Mouse (Mus musculus): Measurements from ENCODE around the gene Caskin2.
"Not testable (repeated sequence)": the region's sequence is repeated elsewhere in the genome, so short reads cannot be mapped to it uniquely, and the experiment has no call there.

Gene Caskin2

DNA sequence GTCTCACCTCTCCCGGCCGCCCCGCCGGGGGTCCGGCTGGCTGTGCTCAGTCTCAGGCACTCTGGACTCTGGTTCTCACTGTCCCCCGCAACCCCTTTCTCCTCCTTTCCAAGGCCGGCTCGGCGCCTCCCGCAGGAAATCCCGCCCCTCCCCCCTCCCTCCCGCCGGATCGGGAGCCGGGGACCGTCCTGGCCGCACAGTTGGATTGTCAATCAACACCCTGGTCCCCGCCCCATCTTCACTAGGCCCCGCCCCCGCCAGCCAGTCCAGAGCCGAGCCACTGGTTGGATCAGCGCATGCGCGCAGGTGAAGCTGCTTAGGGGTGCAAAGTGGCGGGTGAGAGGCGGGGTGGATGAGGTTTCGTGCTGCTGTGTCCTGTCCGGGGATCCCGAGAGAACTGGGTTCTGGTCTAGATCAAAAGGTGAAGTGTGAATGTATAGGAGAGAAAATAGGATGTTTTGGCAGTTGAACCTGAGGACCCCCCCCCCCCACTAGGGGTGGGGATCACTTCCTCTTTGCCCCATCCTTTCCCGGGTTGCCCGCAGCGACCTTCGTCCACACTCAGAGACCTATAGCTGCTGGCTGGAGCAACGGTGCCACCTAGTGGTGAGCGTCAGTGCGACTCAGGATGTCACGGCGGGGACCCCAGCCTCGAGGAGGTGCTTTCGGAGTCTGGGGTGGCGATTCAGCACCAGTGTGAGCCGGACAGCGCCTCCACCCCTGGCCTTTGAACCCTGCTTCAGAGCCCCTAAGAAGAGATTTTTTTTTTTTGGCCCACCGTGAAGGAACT is at the start of gene Caskin2:
Caskin2 (minus strand) TSS at position 133 of the 790 bp plus-strand sequence.
- peak; percentile 93 for DNase-seq (ENCODE audit: low spot score)

DNA sequence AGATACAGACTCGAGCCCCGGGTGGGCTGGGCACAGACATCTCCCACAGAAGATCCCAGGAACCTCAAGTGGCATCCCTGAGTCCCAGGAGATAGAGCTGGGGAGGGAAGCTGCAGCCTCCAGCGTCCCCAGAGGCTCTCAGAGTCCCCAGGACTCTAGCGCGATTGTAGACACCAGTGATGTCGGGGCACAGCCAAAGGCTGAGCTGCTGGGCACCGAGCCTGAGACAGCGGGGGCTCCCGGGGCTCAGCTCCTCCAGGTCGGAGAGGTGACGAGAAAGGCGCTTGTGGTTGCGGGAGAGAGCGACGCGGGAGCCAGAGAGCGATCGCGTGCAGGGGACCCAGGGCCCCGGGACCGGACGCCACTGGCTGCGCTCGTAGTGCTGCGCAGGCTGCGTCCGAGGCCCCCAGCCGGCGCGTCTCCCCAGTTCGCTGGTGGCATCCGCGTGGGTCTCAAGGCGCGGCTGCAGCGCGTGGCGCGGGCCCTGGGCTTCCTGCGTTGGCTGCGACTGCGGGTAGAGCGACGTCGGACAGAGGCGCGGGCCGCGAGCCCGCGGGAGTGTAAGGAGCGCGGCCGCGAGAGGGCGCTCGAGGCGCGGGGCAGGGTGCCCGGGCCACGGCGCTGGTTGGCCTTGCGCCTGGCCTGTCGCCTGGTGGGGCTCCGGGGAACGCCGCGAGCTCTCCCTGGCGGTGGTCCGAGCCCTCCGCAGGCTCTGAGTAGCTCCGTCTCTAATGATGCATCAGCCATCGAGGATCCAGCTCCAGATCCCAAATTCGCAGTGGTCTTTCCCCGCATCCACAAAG is 45.9 kb upstream of the Caskin2 start:
- DNase-seq (ENCODE audit: low spot score), result no peak

- no peak for DNase-seq (ENCODE audit: low spot score)
These were observed 44.9 kb upstream of the Caskin2 start, which contains the start of gene Myo15b for GRCm38 (mm10) chr11:115858354-115858753. Gene Myo15b, plus strand, starts transcription at chr11:115858406.

- no peak for DNase-seq (ENCODE audit: low spot score)
These were observed 44.5 kb upstream of the Caskin2 start for GRCm38 (mm10) chr11:115857936-115858335.

GRCm38 (mm10) chr11:115857146-115857545 is 43.7 kb upstream of the Caskin2 start:
- DNase-seq (ENCODE audit: low spot score), result not testable (repeated sequence)

DNA sequence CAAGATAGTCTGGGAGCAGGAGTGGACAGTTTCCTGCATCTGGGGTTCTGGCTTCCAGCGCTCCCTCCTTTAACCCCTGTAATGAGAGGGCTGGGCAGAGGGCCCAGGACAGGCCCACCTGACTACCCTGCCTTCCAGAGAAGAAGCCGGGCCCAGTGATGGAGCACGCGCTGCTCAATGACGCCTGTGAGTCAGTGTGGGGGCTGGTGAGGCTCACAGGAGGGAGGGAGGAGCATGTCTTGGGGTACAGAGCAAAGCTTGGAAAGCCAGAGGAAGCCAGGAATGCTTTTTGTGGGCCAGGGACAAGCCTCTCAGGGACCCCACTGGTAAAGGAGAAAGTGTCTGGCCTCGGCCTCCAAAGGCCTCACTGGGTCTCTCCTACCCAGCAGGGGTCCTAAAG is 41.2 kb upstream of the Caskin2 start:
- DNase-seq (ENCODE audit: low spot score), result no peak

DNA sequence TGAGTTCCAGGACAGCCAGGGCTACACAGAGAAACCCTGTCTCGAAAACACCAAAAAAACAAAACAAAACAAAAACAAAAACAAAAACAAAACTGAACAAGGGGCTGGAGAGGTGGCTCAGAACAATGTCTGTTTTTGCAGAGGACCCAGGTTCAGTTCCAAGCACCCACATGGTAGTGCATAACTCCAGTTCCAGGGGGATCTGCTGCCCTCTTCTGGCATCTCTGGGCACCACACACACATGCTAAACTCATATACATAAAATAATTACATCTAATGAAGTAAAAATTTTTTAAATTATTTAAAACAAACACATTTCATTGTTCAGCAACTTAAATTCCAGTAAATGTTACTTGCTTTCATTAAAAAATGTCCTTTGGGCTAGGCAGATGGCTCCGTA is 32.4 kb upstream of the Caskin2 start:
- no peak for DNase-seq (ENCODE audit: low spot score)

GRCm38 (mm10) chr11:115844240-115844639 is 30.8 kb upstream of the Caskin2 start:
- DNase-seq (ENCODE audit: low spot score), result no peak

- no peak for DNase-seq (ENCODE audit: low spot score)
These were observed 30.4 kb upstream of the Caskin2 start for GRCm38 (mm10) chr11:115843891-115844239.

DNA sequence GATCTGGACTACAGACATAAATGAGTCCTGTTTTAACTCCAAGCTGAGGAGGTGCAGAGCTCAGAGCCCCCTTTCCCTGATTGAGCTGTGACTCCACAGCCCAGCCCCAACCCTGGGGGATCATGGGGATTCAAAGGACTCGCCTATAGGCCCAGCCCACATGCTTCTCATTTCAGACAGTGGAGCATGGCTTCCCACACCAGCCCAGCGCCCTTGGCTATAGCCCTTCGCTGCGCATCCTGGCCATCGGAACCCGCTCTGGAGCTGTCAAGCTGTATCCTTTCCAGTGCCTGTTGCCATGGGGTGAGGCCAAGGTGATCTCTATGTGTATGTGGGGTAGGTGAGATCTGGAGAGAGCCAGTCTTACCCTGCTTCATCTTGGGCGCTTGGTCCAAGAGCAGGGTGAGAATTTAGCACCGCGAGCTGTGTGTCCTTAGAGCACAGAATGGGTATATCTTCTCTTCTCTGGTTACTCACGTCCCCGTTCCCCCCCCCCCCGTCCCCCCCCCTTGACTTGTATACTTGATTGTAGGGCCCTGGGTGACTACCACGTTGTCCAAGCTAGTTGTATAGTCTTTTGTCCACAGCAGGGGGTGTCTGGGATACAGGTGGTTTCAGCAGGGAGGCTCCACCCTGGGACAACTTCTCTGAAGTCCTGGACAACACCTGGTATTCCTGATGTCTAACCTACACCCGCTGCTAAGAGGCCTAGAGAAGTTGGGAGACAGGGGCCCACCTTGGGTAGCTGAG is 29.9 kb upstream of the Caskin2 start:
- no peak for DNase-seq (ENCODE audit: low spot score)

DNA sequence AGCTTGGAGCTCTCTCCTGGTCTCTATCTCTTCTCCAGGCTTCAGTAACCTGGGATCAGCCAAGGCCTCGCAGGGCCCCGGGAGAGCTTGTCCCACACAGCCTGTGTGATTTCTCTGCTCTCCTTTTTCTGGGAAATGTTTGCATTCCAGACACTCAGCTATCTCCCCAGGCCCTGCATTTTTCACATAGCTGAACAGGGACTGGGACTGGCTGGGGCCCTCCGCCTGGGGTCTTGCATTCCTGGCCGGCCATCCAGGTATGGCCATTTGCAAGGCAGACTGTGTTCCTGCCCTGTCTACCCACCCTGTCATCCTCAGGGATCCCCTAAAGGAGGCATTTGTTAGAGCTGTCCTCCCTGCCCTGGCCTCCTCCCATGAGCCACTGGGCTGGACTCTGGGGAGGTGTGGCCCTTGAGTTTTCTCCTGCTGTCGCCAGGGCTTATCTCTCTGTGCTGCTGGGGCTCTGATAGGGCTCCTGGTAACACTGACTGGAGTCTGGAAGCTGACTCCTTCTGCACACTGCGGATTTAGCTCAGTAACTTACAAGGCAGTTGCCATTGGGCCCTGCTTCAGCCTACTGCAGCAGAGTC is 28.6 kb upstream of the Caskin2 start:
- DNase-seq (ENCODE audit: low spot score), result no peak

- no peak for DNase-seq (ENCODE audit: low spot score)
These were observed 27.6 kb upstream of the Caskin2 start for GRCm38 (mm10) chr11:115841044-115841443.

DNA sequence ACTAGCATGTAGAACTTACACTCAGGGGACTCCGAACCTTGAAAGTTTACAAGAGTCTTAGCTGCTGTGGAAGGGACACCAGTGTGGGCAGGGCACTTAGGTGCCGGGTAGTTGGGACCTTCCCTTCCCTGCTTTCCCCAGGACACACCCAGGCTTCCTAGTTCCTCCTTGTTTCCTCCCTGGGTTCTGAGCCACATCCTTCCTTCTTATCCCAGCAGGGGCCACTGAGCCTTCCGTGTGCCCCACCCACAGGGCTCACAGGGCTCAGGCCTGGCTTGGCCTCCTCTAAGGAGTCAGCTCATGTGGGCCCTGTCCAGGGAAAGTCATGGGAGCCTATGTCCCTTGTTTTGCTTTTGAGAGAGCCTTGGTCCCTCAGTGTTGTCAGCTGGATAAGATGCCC is 26.3 kb upstream of the Caskin2 start:
- DNase-seq (ENCODE audit: low spot score), result no peak

- DNase-seq (ENCODE audit: low spot score), result no peak
These were observed 25.5 kb upstream of the Caskin2 start for GRCm38 (mm10) chr11:115838895-115839311.

GRCm38 (mm10) chr11:115837606-115838345 is 24.3 kb upstream of the Caskin2 start:
- DNase-seq (ENCODE audit: low spot score), result no peak

DNA sequence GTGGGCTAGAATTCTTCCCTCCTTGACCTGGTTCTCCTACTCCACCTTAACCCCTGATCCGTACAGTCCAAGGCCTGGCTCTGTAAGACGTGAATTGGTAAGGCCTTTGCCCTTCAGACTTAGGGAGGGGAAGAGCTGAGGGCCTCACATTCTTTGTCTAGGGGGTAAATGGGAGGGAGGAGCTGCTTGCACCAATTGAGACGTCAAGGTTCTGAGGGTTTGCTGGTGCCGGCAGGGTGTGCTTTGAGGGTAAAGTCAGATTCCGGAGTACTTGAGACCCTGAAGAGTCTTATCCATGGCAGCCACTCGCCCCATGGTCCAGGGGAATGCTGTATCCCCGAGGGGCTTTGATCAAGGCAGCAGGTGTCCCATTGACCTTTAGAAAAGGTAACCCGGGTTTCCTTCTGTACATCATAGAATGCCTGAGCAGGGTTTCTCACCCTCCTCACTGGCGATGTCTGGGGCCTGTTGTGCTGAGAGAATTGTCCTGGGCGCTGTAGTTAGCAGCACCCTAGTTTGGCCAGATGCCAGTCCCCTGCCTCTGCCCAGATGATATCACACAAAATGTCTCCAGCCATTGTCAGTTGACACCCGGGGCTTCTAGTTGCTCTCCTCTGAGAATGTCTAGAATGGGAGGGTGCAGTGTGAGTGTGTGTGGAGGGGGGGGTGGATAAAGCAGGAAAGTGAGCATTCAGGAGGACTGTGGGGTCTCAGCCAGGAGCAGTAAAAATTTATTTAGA is 23.4 kb upstream of the Caskin2 start:
- peak; percentile 43 for DNase-seq (ENCODE audit: low spot score)

DNA sequence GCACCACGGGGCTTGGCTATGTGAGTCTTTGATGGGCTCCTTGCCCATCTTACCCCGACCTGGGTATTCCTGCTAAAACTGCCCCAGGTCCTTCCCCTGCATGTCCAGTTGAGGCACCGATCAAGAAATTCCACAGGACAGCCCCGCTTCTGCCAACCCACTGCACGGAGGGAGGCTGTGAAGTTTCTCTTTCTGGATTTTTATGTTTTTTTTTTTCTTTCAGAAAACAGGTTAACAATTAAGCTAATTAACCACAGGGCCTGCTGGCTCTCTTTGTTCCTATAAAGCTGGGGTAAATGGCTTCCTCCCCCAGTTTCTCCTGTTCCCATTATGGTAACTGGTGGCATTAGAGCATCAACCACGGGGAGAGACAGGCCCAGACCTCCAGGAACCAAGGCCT is 20.6 kb upstream of the Caskin2 start:
- DNase-seq (ENCODE audit: low spot score), result no peak

- no peak for DNase-seq (ENCODE audit: low spot score)
These were observed 19.6 kb upstream of the Caskin2 start for GRCm38 (mm10) chr11:115833021-115833513.

GRCm38 (mm10) chr11:115832523-115832922 is 19.1 kb upstream of the Caskin2 start:
- no peak for DNase-seq (ENCODE audit: low spot score)

- no peak for DNase-seq (ENCODE audit: low spot score)
These were observed 18.6 kb upstream of the Caskin2 start for GRCm38 (mm10) chr11:115832064-115832463.

- DNase-seq (ENCODE audit: low spot score), result no peak
These were observed 18.1 kb upstream of the Caskin2 start for GRCm38 (mm10) chr11:115831518-115831917.

Measured in MN1 (cell line).